Mouse (Mus musculus) splenic B cell, adult 2 months (primary cell): ENCODE data around the gene Kcnab1.
A peak's percentile ranks its signal among the peaks of the same experiment; 100 is the strongest.

Experiments used
- DNase-seq: peaks from one replicate; pipeline ENCODE4 v3.0.0-alpha.2; 2011; ENCODE audit warnings: low read depth, low spot score
- H3K27me3 ChIP-seq: 2 replicates; pipeline ENCODE4 v1.6.1; 2012; ENCODE audit warnings: mild to moderate bottlenecking, low read length, moderate library complexity, mixed read lengths; ENCODE audit not compliant: control insufficient read depth, poor library complexity, insufficient read depth, severe bottlenecking
- H3K36me3 ChIP-seq: 2 replicates; pipeline ENCODE4 v1.6.1; 2012; ENCODE audit warnings: mild to moderate bottlenecking, low read length, moderate library complexity, mixed read lengths; ENCODE audit not compliant: control insufficient read depth, poor library complexity, insufficient read depth, severe bottlenecking

Gene Kcnab1

GRCm38 (mm10) chr3:65319248-65320008 lies 210.2 kb downstream of the Kcnab1 start:
- Histone ChIP-seq H3K36me3 (no peaks in the 10 kb centered on the region), H3K27me3 (no peaks in the 10 kb centered on the region)
- DNase-seq: peak; percentile 70

- Histone ChIP-seq H3K27me3 (no peaks in the 10 kb centered on the region), H3K36me3 (no peaks in the 10 kb centered on the region)
- DNase-seq: no peak
Observed at GRCm38 (mm10) chr3:65320990-65321389, 211.8 kb downstream of the Kcnab1 start.

GRCm38 (mm10) chr3:65321981-65322779 lies 213.0 kb downstream of the Kcnab1 start:
- no peak for DNase-seq
- H3K36me3 ChIP-seq: no peaks in the 10 kb centered on the region
- no peaks in the 10 kb centered on the region for H3K27me3 ChIP-seq

GRCm38 (mm10) chr3:65325254-65325653 lies 216.1 kb downstream of the Kcnab1 start:
- Histone ChIP-seq H3K27me3 (no peaks in the 10 kb centered on the region), H3K36me3 (no peaks in the 10 kb centered on the region)
- DNase-seq: no peak

- Histone ChIP-seq H3K36me3 (no peaks in the 10 kb centered on the region), H3K27me3 (no peaks in the 10 kb centered on the region)
- DNase-seq: no peak
Observed at GRCm38 (mm10) chr3:65328814-65329213, 219.6 kb downstream of the Kcnab1 start.

GRCm38 (mm10) chr3:65337835-65338464 lies 228.8 kb downstream of the Kcnab1 start:
- Histone ChIP-seq H3K36me3 (no peaks in the 10 kb centered on the region), H3K27me3 (no peaks in the 10 kb centered on the region)
- no peak for DNase-seq

- Histone ChIP-seq H3K27me3 (no peaks in the 10 kb centered on the region), H3K36me3 (no peaks in the 10 kb centered on the region)
- no peak for DNase-seq
Observed at GRCm38 (mm10) chr3:65340173-65340951, 231.2 kb downstream of the Kcnab1 start.

- Histone ChIP-seq H3K27me3 (no peaks in the 10 kb centered on the region), H3K36me3 (no peaks in the 10 kb centered on the region)
- no peak for DNase-seq
Observed at GRCm38 (mm10) chr3:65346176-65346575, 237.0 kb downstream of the Kcnab1 start.

- no peaks in the 10 kb centered on the region for H3K36me3 ChIP-seq
- H3K27me3 ChIP-seq: no peaks in the 10 kb centered on the region
- DNase-seq: peak; percentile 51
Observed at GRCm38 (mm10) chr3:65352278-65353127, 243.3 kb downstream of the Kcnab1 start.

GRCm38 (mm10) chr3:65353263-65354037 lies 244.3 kb downstream of the Kcnab1 start:
- Histone ChIP-seq H3K36me3 (no peaks in the 10 kb centered on the region), H3K27me3 (no peaks in the 10 kb centered on the region)
- no peak for DNase-seq

GRCm38 (mm10) chr3:65355479-65355878 lies 246.3 kb downstream of the Kcnab1 start:
- DNase-seq: no peak
- Histone ChIP-seq H3K36me3 (no peaks in the 10 kb centered on the region), H3K27me3 (no peaks in the 10 kb centered on the region)

- Histone ChIP-seq H3K27me3 (no peaks in the 10 kb centered on the region), H3K36me3 (no peaks in the 10 kb centered on the region)
- no peak for DNase-seq
Observed at GRCm38 (mm10) chr3:65358275-65358674, 249.1 kb downstream of the Kcnab1 start.

GRCm38 (mm10) chr3:65358841-65359240 lies 249.7 kb downstream of the Kcnab1 start:
- Histone ChIP-seq H3K36me3 (no peaks in the 10 kb centered on the region), H3K27me3 (no peaks in the 10 kb centered on the region)
- no peak for DNase-seq
